Mouse (Mus musculus): ENCODE data around the gene Msl3l2. TPM values are rescaled to one million over a fixed set of nuclear protein-coding genes. Genes with fewer than 3 reads are reported as not detected.

Msl3l2 gene
- polyA plus RNA-seq, 1 experiment from 2014 or later, result 2.4 TPM

DNA sequence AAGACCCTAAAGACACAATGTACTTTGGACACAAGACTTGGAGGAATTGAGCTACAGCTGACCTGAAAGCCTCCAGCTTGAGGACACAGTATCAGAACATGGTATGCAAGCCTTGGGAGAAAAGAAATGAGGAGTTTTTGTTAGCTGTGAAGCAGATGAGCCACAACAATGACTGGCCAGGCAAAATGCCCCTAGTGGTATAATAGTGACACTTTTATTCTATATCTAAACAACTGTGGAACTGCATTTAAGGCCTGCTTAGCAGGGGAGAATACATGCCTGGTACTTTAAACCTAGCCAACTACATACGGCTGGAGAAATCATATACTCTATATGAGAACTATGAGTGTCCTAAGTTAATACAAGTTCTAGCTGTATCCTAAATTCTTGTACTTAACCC is 20.3 kb downstream of the Msl3l2 start:
- ATAC-seq, result no peak
- 89% methylated on average over 1 of the region's 1 CpGs for WGBS

DNA sequence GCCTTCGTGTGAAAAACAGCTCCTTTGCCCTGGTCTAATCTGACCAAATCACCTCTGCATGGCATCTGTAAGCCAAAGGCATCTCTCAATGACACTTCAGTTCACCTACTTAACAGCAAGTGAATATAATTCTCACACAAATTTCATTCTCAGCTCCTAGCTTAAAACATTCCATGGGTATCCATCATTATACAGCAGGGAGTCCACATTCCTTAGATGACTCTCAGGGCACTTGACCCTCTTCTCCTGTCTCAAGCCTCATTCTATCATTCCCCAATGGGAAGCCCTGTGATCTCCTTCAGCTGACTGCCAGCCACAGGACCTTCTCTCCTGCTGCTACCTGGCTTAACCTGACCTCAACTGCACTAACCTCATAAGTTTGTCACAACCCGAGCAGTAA is 22.9 kb downstream of the Msl3l2 start:
- 86% methylated on average over 2 of the region's 2 CpGs for WGBS
- Histone ChIP-seq H3K27me3 (replicated peaks; ENCODE audit: control insufficient read depth, insufficient read depth, low read length) (no peaks in the 10 kb centered on the region), H3K4me2 (replicated peaks; ENCODE audit: low read depth) (no peak overlapping the region), H3K4me1 (replicated peaks; ENCODE audit: control insufficient read depth, insufficient read depth, low read length) (no peaks in the 10 kb centered on the region), H3K4me3 (ENCODE audit: low read depth, low read length) (no peak overlapping the region), H3K27ac (ENCODE audit: low read depth, low read length) (no peak overlapping the region), H3K9ac (ENCODE audit: low read depth, low read length) (no peak overlapping the region), H3K36me3 (ENCODE audit: control insufficient read depth, insufficient read depth) (no peaks in the 10 kb centered on the region), H3K9me3 (ENCODE audit: control insufficient read depth) (no peaks in the 10 kb centered on the region)
- no peak for TF ChIP-seq CTCF (IDR thresholded peaks at IDR 0.05; ENCODE audit: low read depth)
- no peak for ATAC-seq

More for the DNA sequence above, 20.3 kb downstream of the Msl3l2 start:
- Histone ChIP-seq H3K27ac (ENCODE audit: low read depth, low read length) (no peak overlapping the region), H3K4me3 (ENCODE audit: low read depth, low read length) (no peak overlapping the region), H3K4me1 (replicated peaks; ENCODE audit: control insufficient read depth, insufficient read depth, low read length) (no peaks in the 10 kb centered on the region), H3K27me3 (replicated peaks; ENCODE audit: control insufficient read depth, insufficient read depth, low read length) (no peaks in the 10 kb centered on the region), H3K9me3 (ENCODE audit: control insufficient read depth) (no peaks in the 10 kb centered on the region), H3K4me2 (replicated peaks; ENCODE audit: low read depth) (no peak overlapping the region), H3K36me3 (ENCODE audit: control insufficient read depth, insufficient read depth) (no peaks in the 10 kb centered on the region), H3K9ac (ENCODE audit: low read depth, low read length) (no peak overlapping the region)
- TF ChIP-seq CTCF (IDR thresholded peaks at IDR 0.05; ENCODE audit: low read depth), result peak; percentile 14; the same call in 1 of the 2 replicates

DNA sequence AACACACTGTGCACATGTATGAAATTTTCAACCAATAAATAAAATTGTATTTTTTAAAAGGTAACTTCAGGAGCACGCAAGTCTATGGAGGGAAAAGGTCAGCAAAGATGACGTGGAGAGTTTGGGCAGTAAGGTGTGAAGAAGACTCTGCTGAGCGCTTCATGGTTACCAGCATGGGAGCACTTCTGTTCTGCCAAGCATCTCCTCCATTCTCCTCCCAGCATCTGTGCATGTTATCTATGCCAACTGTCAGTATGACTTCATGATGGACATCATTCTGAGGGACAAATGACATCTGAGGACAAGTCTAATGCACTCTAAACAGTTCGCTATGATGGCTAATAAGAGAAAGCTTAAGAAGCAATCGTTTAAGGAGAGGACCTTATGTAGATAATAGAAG is 30.5 kb downstream of the Msl3l2 start:
- WGBS, result 97% methylated on average over 5 of the region's 5 CpGs
- Histone ChIP-seq H3K36me3 (ENCODE audit: control insufficient read depth, insufficient read depth) (no peaks in the 10 kb centered on the region), H3K9ac (ENCODE audit: low read depth, low read length) (no peak overlapping the region), H3K9me3 (ENCODE audit: control insufficient read depth) (no peaks in the 10 kb centered on the region), H3K4me1 (replicated peaks; ENCODE audit: control insufficient read depth, insufficient read depth, low read length) (no peaks in the 10 kb centered on the region), H3K27me3 (replicated peaks; ENCODE audit: control insufficient read depth, insufficient read depth, low read length) (no peaks in the 10 kb centered on the region), H3K4me2 (replicated peaks; ENCODE audit: low read depth) (no peak overlapping the region), H3K4me3 (ENCODE audit: low read depth, low read length) (no peak overlapping the region), H3K27ac (ENCODE audit: low read depth, low read length) (no peak overlapping the region)
- TF ChIP-seq CTCF (IDR thresholded peaks at IDR 0.05; ENCODE audit: low read depth), result no peak
- ATAC-seq, result no peak

DNA sequence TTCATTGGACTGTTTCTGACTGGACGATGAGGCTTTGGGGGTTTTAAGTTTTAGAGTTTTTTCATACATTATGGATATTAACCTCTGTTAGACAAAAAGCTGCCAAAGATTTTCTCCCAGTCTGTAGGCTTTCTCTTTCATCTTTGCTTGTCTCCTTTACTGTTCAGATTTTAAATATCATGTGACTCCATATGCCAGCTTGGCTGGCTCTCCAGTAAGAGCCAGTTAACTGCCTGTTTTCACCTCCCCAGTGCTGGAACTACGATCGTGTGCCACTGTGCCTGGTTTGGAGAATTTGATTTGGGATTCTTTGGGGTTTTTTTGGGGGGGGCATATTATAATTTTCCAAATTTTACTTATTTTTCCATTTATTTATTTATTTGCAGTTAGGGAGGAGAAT is 42.2 kb downstream of the Msl3l2 start:
- TF ChIP-seq CTCF (IDR thresholded peaks at IDR 0.05; ENCODE audit: low read depth), result no peak
- Histone ChIP-seq H3K4me1 (replicated peaks; ENCODE audit: control insufficient read depth, insufficient read depth, low read length) (no peaks in the 10 kb centered on the region), H3K4me3 (ENCODE audit: low read depth, low read length) (no peak overlapping the region), H3K36me3 (ENCODE audit: control insufficient read depth, insufficient read depth) (no peaks in the 10 kb centered on the region), H3K27me3 (replicated peaks; ENCODE audit: control insufficient read depth, insufficient read depth, low read length) (no peaks in the 10 kb centered on the region), H3K9ac (ENCODE audit: low read depth, low read length) (no peak overlapping the region), H3K27ac (ENCODE audit: low read depth, low read length) (no peak overlapping the region), H3K9me3 (ENCODE audit: control insufficient read depth) (no peaks in the 10 kb centered on the region), H3K4me2 (replicated peaks; ENCODE audit: low read depth) (no peak overlapping the region)
- no peak for ATAC-seq
- WGBS, result 98% methylated on average over 3 of the region's 3 CpGs

DNA sequence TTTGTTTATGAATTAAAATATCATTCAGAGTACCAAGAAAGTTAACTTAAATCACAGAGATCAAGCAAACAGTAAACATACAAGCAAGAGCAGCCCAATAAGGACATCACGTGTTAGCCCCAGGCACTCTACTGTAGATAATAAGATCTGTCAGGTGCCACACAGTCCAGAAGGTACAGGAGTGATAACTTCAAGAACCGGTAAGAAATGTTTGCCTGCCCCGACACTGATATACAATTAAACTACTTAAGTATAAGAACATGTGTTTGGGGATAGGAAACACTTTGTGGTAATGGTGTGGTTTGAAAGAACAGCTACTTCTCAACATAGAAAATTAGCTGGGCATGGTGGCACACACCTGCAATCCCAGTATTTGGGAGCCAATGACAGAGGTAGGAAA is 50.2 kb downstream of the Msl3l2 start:
- H3K9ac ChIP-seq (ENCODE audit: low read depth, low read length), result no peak overlapping the region
- H3K9me3 ChIP-seq (ENCODE audit: control insufficient read depth), result no peaks in the 10 kb centered on the region
- 83% methylated on average over 3 of the region's 3 CpGs for WGBS
- no peak for ATAC-seq
- no peaks in the 10 kb centered on the region for H3K27me3 ChIP-seq (replicated peaks; ENCODE audit: control insufficient read depth, insufficient read depth, low read length)
- no peak for TF ChIP-seq CTCF (IDR thresholded peaks at IDR 0.05; ENCODE audit: low read depth)
- no peak overlapping the region for H3K4me3 ChIP-seq (ENCODE audit: low read depth, low read length)
- no peak overlapping the region for H3K4me2 ChIP-seq (replicated peaks; ENCODE audit: low read depth)
- no peaks in the 10 kb centered on the region for H3K4me1 ChIP-seq (replicated peaks; ENCODE audit: control insufficient read depth, insufficient read depth, low read length)
- no peaks in the 10 kb centered on the region for H3K36me3 ChIP-seq (ENCODE audit: control insufficient read depth, insufficient read depth)
- no peak overlapping the region for H3K27ac ChIP-seq (ENCODE audit: low read depth, low read length)

DNA sequence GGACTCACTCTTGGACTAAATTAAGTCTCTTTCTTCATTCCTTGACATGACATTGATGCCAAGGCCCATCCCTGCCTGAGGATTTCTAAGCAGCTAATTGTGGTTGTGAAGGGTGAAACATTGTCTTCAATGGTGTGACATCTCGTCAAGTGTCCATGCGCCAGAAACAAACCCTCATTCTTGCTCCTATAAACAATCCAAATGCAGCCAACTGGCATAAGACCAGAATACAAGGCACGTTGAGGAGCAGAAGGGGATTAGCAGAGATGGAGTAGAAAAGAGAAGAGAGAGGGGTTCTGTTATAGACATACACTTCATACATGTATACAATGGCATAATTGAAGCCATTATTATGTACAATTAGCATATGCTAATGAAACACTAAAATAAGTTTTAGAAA is 51.5 kb downstream of the Msl3l2 start:
- H3K4me3 ChIP-seq (ENCODE audit: low read depth, low read length), result no peak overlapping the region
- H3K27ac ChIP-seq (ENCODE audit: low read depth, low read length), result no peak overlapping the region
- ATAC-seq, result no peak
- H3K9ac ChIP-seq (ENCODE audit: low read depth, low read length), result no peak overlapping the region
- WGBS, result 75% methylated on average over 3 of the region's 3 CpGs
- no peak overlapping the region for H3K4me2 ChIP-seq (replicated peaks; ENCODE audit: low read depth)
- H3K9me3 ChIP-seq (ENCODE audit: control insufficient read depth), result no peaks in the 10 kb centered on the region
- no peaks in the 10 kb centered on the region for H3K27me3 ChIP-seq (replicated peaks; ENCODE audit: control insufficient read depth, insufficient read depth, low read length)
- no peaks in the 10 kb centered on the region for H3K4me1 ChIP-seq (replicated peaks; ENCODE audit: control insufficient read depth, insufficient read depth, low read length)
- no peaks in the 10 kb centered on the region for H3K36me3 ChIP-seq (ENCODE audit: control insufficient read depth, insufficient read depth)
- no peak for TF ChIP-seq CTCF (IDR thresholded peaks at IDR 0.05; ENCODE audit: low read depth)

DNA sequence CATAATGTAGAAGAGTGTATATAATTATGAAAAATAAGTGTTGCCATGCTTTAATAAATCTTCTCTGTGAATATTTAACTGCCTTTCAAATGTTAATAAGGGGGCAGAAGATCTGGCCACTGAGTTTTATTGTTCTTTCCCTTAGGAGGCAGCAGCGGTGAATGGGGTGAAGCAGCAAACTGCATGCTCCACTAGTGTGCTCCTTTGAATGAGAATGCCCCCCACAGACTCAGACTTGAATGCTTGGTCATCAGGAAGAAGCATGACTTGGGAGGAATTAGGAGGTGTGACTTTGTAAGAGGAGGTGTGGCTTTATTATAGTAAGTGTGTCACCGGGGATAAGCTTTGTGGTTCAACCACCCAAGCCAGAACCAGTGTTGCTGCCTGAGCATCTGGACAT is 52.0 kb downstream of the Msl3l2 start:
- no peak for ATAC-seq
- H3K4me3 ChIP-seq (ENCODE audit: low read depth, low read length), result no peak overlapping the region
- H3K27ac ChIP-seq (ENCODE audit: low read depth, low read length), result no peak overlapping the region
- no peak overlapping the region for H3K9ac ChIP-seq (ENCODE audit: low read depth, low read length)
- no peaks in the 10 kb centered on the region for H3K36me3 ChIP-seq (ENCODE audit: control insufficient read depth, insufficient read depth)
- no peaks in the 10 kb centered on the region for H3K9me3 ChIP-seq (ENCODE audit: control insufficient read depth)
- H3K27me3 ChIP-seq (replicated peaks; ENCODE audit: control insufficient read depth, insufficient read depth, low read length), result no peaks in the 10 kb centered on the region
- 85% methylated on average over 2 of the region's 2 CpGs for WGBS
- no peak for TF ChIP-seq CTCF (IDR thresholded peaks at IDR 0.05; ENCODE audit: low read depth)
- H3K4me2 ChIP-seq (replicated peaks; ENCODE audit: low read depth), result no peak overlapping the region
- H3K4me1 ChIP-seq (replicated peaks; ENCODE audit: control insufficient read depth, insufficient read depth, low read length), result no peaks in the 10 kb centered on the region
